Mouse (Mus musculus) heart, adult 18-20 months (tissue): ENCODE results near the gene Gimap3. TPM values are rescaled to one million over a fixed set of nuclear protein-coding genes. Genes with fewer than 3 reads are reported as not detected.

Experiments used
- DNase-seq, 2 experiments: peaks; one replicate each; pipeline ENCODE4 v3.0.0; 2021 to 2022; ENCODE audit warnings: mixed read lengths in 1 of 2
- long read RNA-seq, 2 experiments: library from polyadenylated mRNA; stranded (forward); transcript quantifications; one replicate each; pipeline ENCODE4 v2.0.0; 2021
- total RNA-seq, 2 experiments: library from RNA; stranded (reverse); gene quantifications; 2 replicates each; pipeline ENCODE4 v1.2.3; 2021

Gimap3 gene
- 1 to 10 TPM in 1 of 2 experiments, under 1 TPM in 1; 0.57 to 6.9 TPM for total RNA-seq
- long read RNA-seq, experiment 1, partial matches to known transcripts = 0 of 2 reads
- long read RNA-seq, experiment 1, other reads (novel, unspliced or antisense) = 1 of 2 reads
- long read RNA-seq, experiment 2, partial matches to known transcripts = 0 of 1 reads
- long read RNA-seq, experiment 2, other reads (novel, unspliced or antisense) = 0 of 1 reads

DNA sequence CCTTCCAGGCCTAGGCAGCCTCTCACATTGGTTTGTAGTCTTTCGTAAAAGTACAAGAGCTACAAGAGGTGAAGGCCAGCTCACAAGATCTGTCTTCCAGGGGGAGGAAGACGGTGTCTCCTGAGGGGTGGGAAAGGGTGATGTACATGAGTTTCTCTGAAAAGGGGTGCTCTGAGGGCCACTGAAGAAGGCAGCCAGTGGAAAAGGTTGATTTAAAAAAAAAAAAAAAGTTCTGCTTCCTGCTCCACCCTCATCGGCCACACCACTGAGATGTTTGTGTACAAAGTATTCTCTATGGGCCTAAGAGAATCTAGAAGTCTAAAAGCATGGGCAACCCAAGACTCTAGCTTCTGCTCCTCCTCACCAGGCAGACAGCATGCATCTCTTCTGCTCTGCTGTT is at the start of gene Gimap3:
Gene Gimap3, minus strand, starts transcription at position 156 of the 400 bp plus-strand sequence.
- DNase-seq = no peak

DNA sequence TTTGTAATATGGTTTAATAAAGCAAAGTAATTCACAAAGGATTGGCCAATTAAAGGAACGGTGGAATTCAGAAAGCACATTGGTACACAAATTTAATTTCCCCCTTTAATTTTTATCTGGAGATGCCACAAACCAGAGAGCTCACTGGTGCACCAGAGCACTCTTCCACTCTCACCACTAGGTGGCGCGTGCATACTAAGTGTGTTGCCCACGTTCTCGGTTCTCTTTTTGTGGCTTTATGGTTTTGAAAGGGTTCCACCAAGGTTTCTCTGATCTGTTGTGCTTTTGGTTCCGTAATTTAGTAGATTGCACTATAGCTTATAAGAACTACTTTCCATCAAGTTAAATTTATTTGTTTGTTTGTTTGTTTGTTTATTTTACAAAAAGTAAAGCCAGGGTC is 47.2 kb upstream of the Gimap3 start:
- peak; percentile 77 to 83 for DNase-seq

DNA sequence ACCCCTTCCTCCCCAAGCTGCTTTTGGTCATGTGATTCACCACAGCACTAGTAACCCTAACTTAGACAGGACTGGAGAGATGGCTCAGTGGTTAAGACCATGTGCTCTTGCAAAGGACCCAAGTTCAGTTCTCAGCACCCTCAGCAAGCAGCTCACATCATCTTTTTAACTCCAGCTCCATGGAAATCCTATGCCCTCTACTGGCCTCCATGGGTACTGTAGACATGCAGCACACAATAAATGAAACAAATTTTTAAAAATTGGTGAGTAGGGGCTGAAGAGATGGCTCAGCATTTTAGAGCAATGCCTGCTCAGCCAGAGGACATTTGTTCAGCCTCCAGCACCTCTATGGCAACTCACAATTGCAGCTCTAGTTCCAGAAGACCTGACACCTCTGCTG is 44.4 kb upstream of the Gimap3 start:
- no peak for DNase-seq

DNA sequence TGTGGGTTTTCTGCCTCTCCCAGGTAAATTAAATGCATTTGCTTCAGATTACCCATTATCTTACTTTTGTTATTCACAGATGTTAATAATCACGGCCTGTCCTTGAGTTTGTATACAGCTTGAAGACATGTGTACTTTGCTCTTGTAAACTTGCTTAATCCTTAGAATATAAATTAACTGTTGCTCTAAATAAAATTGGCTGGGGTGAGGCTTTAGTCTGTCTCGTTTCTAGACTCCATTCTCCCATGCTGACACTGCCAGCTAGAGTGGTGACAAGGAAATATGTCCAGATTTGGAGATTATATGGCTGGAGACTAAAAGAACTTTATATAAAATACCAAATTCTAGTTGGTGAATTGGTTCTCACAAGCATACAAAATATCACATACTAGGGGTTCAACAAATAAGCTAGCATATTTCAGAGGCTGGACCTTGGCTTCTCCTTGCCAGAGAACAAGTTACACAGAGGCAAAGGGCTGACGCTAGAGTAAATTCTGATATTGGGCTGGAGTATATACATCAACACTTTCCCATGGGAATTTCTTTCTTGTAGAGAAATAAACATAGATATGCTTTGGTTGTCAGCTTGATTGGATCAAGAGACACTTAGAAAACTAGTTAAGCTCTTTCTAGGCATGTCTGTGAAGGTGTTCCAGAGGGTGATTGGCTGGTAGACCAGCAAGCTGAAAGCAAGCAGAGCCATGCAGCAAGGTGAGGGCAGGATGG is 39.0 kb upstream of the Gimap3 start:
- DNase-seq = no peak

DNA sequence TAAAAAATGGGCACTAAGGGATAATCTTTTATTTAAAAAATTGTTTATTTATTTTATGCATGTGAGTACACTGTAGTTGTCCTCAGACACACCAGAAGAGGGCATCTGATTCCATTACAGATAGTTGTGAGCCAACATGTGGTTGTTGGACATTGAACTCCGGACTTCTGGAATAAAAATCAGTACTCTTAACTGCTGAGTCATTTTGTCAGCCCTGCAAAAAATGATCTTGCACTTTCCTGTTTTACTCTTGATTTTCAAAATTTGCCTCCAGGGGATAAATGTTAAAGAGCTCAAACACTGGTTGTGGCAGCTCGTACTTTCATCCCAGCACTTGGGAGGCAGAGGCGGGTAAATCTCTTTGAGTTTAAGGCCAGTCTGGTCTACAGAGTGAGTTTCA is 36.1 kb upstream of the Gimap3 start:
- no peak for DNase-seq

DNA sequence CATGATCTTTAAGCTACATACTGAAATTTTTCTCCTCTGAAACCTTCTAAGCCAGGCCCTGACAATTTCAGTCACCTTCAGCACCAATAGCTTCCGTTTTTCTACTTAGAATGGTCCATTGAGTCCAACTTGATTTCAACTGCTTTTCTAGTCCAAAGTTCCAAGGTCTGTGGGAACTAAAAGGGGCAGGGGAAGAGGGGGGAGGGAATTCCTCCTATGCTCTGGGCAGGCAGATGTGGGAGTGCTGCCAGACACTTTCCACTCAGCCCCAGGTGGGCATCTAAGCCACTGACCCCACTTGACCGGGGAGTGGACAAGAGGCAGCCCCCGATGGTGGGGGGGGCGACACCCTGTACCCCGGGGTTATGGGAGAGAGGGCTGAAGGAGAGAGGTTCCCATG is 33.7 kb upstream of the Gimap3 start:
- no peak for DNase-seq

DNA sequence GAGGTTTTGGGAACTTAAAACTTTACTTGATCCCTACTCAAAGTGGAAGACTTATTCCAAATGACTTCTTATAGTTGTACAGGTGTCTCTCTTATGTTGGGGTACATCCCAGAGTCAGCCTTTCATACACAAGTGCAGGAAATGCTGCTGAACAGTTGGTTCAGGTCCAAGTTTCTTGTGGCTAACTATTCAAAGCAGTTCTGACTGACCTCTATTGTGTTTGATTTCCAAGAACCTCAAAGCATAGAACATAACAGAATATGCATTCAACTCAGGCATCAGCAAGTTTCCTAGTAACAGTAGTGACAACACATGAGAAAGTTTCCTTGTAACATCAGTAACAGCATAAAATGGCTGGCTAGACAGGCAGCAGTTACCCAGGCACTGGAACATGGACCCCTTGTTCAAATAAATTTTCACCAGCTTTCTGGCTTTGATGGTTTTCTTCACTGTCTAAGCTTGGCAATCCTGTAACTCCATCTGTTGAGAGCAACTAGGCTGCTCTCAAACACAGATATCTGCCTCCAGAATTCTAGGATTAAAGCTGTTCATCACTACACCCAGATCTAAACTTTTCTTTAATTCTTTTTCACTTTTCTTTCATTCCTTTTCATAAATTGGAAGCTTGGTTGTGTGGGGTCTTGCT is 32.9 kb upstream of the Gimap3 start:
- no peak for DNase-seq

DNA sequence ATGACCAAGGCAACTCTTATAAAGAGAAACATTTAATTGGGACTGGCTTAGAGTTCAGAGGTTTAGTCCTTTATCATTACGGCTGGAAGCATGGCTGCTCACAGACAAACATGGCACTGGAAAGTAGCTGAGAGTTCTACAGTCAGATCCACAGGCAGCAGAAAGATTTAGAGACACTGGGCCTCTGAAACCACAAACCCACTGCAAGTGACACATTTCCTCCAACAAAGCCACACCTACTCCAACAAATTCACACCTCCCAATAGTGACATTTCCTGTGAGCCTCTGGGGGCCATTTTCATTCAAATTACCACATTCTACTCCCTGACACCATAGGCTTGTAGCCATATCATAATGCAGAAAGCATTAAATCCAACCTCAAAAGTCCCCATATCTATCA is 31.2 kb upstream of the Gimap3 start:
- no peak for DNase-seq

DNA sequence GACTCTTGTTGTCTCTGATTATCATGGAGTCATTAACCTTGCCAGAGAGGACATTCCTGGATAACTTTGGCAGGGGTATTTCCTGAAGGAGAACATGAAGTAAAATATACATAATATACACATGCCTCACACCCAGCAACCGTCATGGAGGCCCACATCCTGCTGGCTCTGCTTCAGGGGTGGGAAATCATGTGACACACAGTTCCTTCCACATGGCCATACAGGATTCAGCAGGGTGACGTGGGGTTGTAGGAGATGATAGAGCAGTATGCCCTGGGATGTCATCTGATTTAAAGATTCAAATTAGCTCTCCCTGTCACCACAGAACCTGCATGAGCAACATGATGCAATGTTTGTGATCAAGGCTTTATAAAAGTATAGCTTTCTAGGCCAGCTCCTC is 17.2 kb upstream of the Gimap3 start:
- no peak for DNase-seq

DNA sequence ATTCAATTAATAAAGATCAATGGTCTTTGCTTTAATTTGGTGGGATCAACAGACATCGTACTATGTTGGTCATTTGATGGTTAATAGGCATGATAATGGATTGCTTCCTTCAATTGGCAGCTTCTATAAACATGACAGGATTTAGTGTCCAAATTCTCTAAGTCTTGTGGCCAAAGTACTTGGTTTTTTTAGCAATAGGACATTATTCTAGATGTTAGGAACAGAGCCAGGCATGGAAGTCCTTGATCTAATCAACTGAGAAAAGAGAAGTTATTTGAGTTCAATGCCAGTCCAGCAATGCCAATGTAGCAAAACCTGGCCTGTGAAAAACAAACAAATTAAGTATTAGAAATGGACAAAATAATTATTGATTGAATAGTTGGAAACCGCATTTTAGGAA is 14.9 kb upstream of the Gimap3 start:
- no peak for DNase-seq

DNA sequence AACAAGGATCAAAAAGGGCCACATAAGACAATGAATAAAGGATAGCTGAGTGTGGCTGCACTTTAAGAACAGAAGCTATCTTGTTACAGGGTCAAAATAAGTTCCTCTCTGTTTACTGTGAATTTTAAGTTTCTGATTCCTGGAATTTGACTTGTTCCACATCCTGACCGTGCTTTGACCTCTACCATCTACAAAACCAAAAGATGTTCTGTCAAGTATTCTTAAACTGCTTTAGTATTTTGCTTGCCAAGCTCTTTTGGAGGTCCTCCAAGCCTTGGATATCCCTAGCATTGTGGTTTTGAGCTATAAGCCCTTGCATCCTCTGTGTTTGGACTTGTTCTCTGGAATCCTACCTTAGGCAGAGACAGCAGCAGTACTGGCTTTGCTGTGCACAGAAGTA is 14.5 kb upstream of the Gimap3 start:
- DNase-seq = peak; percentile 41 to 51

DNA sequence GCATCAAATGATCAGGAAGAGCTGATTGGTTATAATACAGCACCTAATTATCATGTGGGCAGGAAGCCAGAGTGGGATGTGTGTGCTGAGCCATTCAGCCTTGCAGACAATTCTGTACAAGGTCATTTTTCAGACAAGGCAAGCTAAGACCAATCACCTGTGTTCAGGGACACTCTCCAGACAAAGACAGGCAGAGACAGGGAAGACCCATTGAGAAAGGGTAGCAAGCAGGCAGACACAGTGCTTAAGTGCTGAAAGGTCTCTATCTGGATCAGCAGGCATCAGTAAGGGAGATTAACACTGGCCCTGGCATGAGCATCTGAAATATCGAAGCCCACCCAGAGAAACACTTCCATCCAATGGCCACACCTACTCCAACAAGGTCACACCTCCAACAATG is 13.8 kb upstream of the Gimap3 start:
- no peak for DNase-seq

DNA sequence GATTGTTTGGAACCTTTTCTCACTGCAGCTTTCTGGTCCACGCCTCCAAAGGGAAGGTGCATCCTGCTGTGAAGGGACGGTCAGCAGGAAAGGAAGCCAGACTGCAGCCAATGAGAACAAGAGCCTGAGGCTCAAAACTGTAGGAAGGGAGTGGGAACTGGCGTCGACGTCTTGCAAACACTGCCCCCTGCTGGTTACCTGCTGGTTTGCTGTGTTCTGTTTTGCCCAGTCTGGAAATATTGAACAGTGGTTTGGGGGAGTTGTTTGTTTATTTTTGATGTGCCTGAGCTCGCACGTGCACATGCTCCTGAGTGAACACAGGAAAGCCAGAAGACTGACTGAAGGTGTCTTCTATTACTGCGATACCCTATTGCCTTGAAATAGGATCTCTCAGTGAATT is 1.4 kb upstream of the Gimap3 start:
- peak; percentile 83 to 91 for DNase-seq

DNA sequence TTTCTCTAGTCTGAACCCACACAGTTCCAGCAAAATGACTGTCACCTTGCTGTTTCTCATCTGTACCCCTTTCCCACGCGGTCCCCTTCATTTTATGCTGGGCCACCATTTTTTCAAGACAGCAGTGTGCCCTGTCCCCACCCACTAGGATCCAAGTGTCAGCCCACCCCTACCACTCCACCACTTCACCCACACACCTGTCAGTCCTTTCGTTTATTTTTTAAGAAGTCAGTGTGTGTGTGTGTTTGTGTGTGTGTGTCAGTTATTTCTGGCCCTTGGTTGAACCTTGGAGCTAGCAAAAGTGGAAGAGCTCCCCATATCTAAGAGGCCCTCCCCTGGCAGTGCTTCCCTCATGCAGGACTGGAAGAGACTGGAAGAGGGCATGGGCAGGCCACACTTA is 1.7 kb downstream of the Gimap3 start:
- DNase-seq = no peak

DNA sequence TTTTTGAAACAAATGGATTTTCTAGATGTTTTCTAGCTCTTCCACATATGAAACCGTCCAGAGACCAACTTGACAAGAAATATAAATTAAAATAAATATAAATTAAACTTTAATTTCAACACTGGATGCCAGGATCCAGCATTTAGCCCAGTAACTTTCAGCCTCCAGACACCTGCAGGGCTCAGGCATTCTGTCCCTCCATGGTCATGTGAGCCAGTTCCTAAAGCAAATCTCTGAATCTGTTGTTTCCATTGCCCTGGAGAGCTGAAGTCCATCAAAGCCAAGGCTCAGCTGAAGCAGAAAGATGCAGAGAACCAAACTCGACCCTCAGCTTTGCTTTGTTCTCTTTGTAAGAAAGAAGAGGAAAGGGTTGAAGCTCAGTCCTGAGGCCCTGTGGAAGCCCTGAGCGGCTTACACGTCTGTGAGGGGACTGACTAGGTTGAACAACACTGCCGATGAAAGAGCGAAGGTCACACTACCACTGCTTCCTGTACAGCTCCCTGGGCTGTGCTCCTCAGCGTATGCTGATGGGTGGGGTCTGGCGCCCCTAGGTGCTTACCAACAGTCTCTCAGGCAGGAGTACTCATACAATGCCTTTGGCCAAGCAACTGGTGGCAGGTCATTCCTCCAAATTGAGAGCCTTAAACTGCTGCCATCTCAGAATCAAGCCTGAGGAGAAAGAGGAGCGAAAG is 2.3 kb downstream of the Gimap3 start:
- DNase-seq = no peak

DNA sequence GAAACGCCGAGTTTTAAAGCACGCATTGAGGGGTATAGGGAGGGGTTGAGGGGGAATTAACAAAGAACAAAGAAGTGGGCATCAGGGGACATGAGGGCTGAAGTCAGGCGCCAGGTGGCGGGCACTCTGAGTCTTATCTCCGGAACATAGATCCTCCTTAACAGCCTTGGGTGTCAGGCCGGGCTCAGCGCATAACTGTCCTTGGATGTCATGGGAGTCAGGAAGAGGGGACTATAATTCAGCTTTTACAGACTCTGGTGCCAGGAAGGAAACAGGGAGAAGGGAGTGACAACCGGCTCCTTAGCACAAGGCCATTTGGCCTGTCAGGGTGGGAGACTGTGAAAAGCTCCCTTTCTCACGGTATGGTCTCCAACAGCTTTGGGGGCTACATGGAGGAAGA is 6.2 kb downstream of the Gimap3 start:
- no peak for DNase-seq

DNA sequence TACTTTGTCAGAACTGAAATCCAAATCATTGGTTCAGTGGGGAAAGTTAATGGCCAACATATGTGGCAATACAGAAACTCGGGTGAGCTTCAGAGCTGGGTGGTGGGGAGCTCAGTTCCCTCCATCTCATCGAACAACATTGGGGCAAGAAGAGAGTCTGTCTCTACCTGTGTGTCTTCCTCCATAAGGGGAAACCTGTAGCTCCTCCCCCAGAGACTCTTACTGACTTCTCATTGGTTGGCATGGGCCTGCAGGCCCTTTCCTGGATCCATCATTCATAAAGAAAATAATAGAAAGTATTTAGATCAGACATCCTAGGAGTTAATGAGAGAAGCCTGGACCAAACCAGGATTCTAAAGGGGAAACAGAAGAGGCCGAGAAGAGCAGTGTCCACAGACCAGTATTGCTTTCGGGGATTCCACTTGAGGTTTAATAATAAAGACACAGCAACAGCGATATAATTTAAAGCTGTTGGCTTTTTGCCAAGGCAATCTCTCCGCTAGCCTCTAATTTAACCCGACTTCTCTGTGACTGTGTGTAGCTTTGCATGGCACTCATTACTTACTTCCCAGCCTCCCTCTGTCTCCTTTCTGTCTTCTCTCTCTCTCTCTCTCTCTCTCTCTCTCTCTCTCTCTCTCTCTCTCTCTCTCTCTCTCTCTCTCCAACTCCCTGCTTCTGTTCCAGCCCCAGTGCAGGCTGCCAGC is 6.9 kb downstream of the Gimap3 start:
- DNase-seq = no peak

DNA sequence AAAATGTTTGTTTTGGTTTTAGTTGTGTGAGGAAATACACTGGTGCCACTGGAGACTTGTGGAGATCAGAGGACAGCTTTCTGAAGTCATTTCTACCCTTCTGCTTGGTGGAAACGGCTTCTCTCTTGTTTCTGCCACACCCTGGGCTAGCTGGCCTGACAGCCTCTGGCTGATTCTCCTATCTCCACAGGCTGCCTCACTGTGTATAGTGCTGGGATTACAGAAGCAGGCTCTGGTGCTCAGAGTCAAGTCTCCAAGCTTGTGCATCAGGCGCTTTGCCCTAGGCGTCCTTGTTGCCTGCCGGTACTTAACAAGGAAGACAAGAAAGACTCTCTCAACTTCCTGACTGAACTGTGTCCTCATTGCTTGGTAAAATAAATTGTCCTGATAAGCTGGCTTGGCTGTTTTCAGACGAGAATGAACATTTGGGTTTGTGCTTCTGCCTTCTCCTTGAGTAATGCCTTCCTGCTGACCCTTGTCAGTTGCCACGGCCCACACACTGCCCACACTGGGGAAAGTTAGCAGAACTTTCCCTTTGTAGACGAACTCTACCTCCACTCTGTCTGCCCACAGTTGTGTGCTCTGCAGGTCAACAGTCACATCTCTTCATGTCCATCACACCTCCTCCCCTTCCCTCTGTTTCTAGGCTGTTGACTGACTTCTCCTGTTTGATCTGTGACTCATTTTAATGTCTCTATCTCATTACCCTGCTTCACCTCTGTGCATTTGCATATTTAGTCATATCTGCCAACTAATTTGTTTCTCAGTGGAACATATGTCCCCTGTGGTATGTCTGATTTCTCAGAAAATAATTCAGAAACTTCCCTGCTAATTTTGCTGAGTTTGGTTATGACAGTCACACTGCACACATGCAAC is 23.3 kb downstream of the Gimap3 start:
- peak; percentile 28 to 41 for DNase-seq

DNA sequence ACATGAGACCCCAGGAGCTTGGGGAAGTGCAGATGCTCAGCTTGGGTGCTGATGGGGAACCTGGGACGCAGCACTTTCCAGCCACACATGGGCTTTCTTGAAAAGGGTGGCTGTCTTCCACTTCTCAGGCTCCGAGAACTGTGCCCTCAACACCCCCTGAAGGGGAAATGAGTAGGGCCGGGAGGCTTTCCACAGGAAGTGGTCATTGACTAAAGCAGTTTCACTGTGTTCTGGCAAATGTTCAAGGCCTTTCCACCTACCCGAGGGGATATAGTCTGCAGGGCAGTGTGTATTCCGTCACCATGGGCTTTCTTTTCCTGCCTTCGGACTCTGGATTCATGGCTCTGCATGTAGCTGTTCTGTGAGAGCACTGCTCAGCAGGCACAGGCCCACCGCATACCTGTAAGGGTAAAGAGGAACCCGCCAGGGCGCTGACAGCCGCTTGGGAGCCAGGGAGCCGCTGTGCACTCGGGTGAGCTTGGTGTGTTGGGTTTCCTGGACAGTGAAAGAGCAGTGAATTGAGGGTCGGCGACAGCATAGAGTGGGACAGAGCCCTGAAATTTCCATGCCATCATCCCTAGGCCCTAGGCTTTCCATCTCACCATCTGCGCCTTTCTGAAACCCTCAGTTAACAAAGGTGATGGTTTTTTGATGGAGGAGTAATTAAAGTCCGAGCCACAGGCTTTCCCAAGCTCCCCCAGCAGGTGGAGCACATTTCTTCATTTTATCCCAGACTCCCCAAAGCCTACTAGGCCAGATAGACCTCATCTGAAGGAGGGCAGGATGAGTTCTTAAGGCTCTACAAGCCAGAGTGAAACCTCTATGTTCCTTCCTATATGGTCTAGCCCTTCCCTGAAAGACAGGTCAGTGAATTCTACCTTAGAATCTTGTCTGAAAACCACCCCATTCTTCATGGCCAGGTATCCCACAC is 24.4 kb downstream of the Gimap3 start, which contains the start of gene Gimap5:
Gene Gimap5, plus strand, starts transcription at position 239 of the 931 bp plus-strand sequence.
- DNase-seq = peak; percentile 65 to 85

DNA sequence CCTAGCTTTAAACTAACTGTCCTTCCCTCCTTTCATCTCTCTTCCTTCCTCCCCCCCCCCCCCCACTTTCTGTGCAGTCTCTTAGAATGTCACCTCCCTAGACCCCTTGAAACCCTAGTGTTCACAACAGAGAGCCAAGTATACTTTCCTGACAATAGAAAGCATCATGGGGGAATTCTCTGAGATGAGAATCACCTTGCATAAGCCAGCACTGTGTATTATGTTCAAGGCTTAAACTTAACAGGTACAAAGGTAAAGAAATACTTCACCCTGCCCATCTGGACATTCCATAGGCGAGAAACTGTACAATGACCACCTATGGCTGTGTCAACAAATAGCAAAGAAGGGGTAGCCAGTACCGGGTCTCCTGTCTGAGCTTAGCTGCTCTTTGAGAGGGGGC is 25.2 kb downstream of the Gimap3 start:
- no peak for DNase-seq
